Mouse (Mus musculus): Measurements from ENCODE around the gene Gpn2. TPM values are rescaled to one million over a fixed set of nuclear protein-coding genes. Genes with fewer than 3 reads are reported as not detected.

Gene Gpn2
- polyA plus RNA-seq, 1 experiment from 2014 or later = 12.7 TPM

DNA sequence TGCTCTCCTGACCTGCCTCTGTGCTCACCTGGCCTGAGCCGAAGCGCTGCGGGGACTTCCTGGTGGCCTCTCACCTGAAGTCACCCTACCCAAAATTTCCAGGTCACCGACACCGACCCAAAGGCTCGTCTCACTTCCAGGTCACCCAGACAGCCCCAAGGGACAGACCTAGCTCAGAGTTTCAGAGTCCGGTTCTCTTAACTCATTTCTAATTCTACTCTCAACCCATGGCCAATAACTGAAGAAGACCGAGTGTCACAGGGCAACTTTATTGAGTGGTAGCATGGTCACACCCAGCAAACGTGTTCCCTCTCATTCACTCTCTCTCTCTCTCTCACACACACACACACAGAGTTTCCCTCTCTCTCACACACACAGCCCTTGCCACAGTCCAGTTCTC, 16.1 kb downstream of the Gpn2 start:
- Histone ChIP-seq H3K9me3 (replicated peaks; ENCODE audit: control insufficient read depth, low read length) (no peaks in the 10 kb centered on the region), H3K4me3 (ENCODE audit: low read length) (peak overlapping the region; percentile 53), H3K4me2 (ENCODE audit: low read depth, low read length) (peak overlapping the region; percentile 72), H3K36me3 (ENCODE audit: control insufficient read depth, insufficient read depth) (peaks cover 2% of the 10 kb centered on the region; the same call in 1 of the 2 replicates), H3K27ac (ENCODE audit: low read length) (no peak overlapping the region), H3K4me1 (ENCODE audit: control insufficient read depth, insufficient read depth, low read length) (peaks cover 8% of the 10 kb centered on the region), H3K27me3 (ENCODE audit: control insufficient read depth, insufficient read depth, low read length) (peaks cover 23% of the 10 kb centered on the region), H3K9ac (ENCODE audit: low read length) (peak overlapping the region; percentile 58)
- ATAC-seq (replicated peaks; ENCODE audit: extremely low read depth, insufficient read depth, low FRiP score) = no peak
- WGBS = 12% methylated on average over 9 of the region's 9 CpGs

DNA sequence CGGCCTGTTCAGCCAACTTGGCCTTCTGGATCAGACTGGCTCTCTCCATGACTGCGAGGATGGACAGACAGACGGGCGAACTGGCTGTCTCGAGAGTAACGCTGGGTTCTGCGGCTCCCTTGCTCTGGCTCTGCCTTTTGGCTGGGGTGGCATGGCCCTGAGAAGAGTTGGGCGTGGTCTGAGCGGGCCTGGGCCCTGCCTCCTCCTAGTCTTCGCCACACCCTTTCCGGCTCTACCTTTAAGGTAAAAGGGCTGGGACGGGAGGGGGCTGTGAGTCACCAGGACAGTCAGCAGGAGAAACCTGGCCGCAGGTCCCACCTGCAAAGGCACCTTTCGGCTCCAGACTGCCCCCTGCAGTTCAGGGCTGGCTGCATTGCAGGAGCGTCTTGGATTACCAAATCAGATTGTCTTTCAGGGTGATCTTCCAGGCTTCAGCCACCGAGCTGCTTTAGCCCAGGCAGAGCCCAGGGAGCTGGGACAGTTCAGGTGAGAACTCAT, 17.6 kb downstream of the Gpn2 start, which contains the start of gene Sfn:
Gene Sfn (minus strand): TSS at position 448 of the 498 bp plus-strand sequence.
- H3K27me3 ChIP-seq (ENCODE audit: control insufficient read depth, insufficient read depth, low read length) = peaks cover 23% of the 10 kb centered on the region
- no peak within 1 kb of the TSS for H3K27ac ChIP-seq (ENCODE audit: low read length)
- H3K4me2 ChIP-seq (ENCODE audit: low read depth, low read length) = peak within 1 kb of the TSS; percentile 55
- no peak for ATAC-seq (replicated peaks; ENCODE audit: extremely low read depth, insufficient read depth, low FRiP score)
- H3K4me1 ChIP-seq (ENCODE audit: control insufficient read depth, insufficient read depth, low read length) = peaks cover 8% of the 10 kb centered on the region
- no peaks in the 10 kb centered on the region for H3K9me3 ChIP-seq (replicated peaks; ENCODE audit: control insufficient read depth, low read length)
- H3K9ac ChIP-seq (ENCODE audit: low read length) = no peak within 1 kb of the TSS
- 3% methylated on average over 16 of the region's 16 CpGs for WGBS
- peak within 1 kb of the TSS; percentile 36 for H3K4me3 ChIP-seq (ENCODE audit: low read length)
- peaks cover 3% of the 10 kb centered on the region; the same call in 1 of the 2 replicates for H3K36me3 ChIP-seq (ENCODE audit: control insufficient read depth, insufficient read depth)

DNA sequence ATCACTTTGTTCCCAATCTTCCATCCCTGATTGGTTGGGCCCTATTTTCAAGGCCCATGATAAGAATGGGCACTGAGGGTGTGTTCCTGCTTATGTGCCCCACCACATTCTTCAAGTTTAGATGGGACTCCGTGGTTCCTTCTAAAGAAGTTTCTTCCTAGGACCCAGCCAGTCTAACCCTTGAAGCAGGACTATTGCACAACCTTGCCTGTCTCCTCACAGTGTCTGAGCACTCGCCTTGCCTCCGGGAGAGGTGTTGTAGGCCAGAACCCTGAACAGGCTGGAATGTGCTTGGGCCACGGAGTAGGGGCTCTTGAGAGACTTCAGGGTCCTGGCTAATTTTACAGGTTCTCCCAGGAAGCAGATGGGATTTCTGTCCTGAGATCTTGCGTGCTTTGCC, 18.9 kb downstream of the Gpn2 start:
- peaks cover 23% of the 10 kb centered on the region for H3K27me3 ChIP-seq (ENCODE audit: control insufficient read depth, insufficient read depth, low read length)
- no peak overlapping the region for H3K4me3 ChIP-seq (ENCODE audit: low read length)
- no peaks in the 10 kb centered on the region for H3K9me3 ChIP-seq (replicated peaks; ENCODE audit: control insufficient read depth, low read length)
- H3K27ac ChIP-seq (ENCODE audit: low read length) = no peak overlapping the region
- peaks cover 8% of the 10 kb centered on the region for H3K4me1 ChIP-seq (ENCODE audit: control insufficient read depth, insufficient read depth, low read length)
- no peak overlapping the region for H3K9ac ChIP-seq (ENCODE audit: low read length)
- 86% methylated on average over 5 of the region's 5 CpGs for WGBS
- H3K36me3 ChIP-seq (ENCODE audit: control insufficient read depth, insufficient read depth) = peaks cover 5% of the 10 kb centered on the region; the same call in 1 of the 2 replicates
- no peak overlapping the region for H3K4me2 ChIP-seq (ENCODE audit: low read depth, low read length)
- ATAC-seq (replicated peaks; ENCODE audit: extremely low read depth, insufficient read depth, low FRiP score) = no peak

- H3K4me2 ChIP-seq (ENCODE audit: low read depth, low read length) = no peak overlapping the region
- H3K9me3 ChIP-seq (replicated peaks; ENCODE audit: control insufficient read depth, low read length) = no peaks in the 10 kb centered on the region
- WGBS = 73% methylated on average over 7 of the region's 7 CpGs
- H3K4me1 ChIP-seq (ENCODE audit: control insufficient read depth, insufficient read depth, low read length) = peaks cover 6% of the 10 kb centered on the region
- no peak overlapping the region for H3K27ac ChIP-seq (ENCODE audit: low read length)
- H3K9ac ChIP-seq (ENCODE audit: low read length) = no peak overlapping the region
- peaks cover 9% of the 10 kb centered on the region; the same call in 1 of the 2 replicates for H3K36me3 ChIP-seq (ENCODE audit: control insufficient read depth, insufficient read depth)
- H3K27me3 ChIP-seq (ENCODE audit: control insufficient read depth, insufficient read depth, low read length) = peaks cover 16% of the 10 kb centered on the region
- ATAC-seq (replicated peaks; ENCODE audit: extremely low read depth, insufficient read depth, low FRiP score) = no peak
- no peak overlapping the region for H3K4me3 ChIP-seq (ENCODE audit: low read length)
Measured at GRCm38 (mm10) chr4:133604175-133604574, 20.0 kb downstream of the Gpn2 start.

DNA sequence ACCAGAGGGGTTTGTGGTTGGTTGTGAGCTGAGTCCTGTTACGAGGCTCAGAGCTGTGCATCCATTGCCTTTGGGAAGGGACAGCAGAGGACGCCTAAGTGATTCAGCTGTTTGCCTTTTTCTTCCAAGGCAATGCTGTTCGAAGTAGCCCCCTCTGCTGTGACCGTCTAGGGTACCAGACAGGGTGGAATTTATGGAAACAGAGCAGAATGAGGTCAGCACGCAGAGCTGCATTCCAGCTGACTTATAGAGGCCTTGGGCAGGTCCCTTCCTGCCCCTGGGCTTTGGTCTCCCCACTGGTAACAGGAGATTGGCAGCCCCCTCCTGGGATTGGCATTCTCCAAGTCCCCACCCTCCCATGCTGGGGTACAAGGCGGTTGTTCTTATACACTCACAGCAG, 20.7 kb downstream of the Gpn2 start:
- H3K4me1 ChIP-seq (ENCODE audit: control insufficient read depth, insufficient read depth, low read length) = 0 out of 2 replicates have a peak, but pooled peaks cover 3% of the 10 kb centered on the region
- no peak for ATAC-seq (replicated peaks; ENCODE audit: extremely low read depth, insufficient read depth, low FRiP score)
- H3K36me3 ChIP-seq (ENCODE audit: control insufficient read depth, insufficient read depth) = peaks cover 9% of the 10 kb centered on the region; the same call in 1 of the 2 replicates
- H3K4me3 ChIP-seq (ENCODE audit: low read length) = no peak overlapping the region
- WGBS = 70% methylated on average over 6 of the region's 6 CpGs
- no peaks in the 10 kb centered on the region for H3K9me3 ChIP-seq (replicated peaks; ENCODE audit: control insufficient read depth, low read length)
- H3K27ac ChIP-seq (ENCODE audit: low read length) = 0 out of 2 replicates have a peak overlapping the region, but pooled peaks have one; percentile 14
- no peak overlapping the region for H3K9ac ChIP-seq (ENCODE audit: low read length)
- no peak overlapping the region for H3K4me2 ChIP-seq (ENCODE audit: low read depth, low read length)
- H3K27me3 ChIP-seq (ENCODE audit: control insufficient read depth, insufficient read depth, low read length) = peaks cover 16% of the 10 kb centered on the region

DNA sequence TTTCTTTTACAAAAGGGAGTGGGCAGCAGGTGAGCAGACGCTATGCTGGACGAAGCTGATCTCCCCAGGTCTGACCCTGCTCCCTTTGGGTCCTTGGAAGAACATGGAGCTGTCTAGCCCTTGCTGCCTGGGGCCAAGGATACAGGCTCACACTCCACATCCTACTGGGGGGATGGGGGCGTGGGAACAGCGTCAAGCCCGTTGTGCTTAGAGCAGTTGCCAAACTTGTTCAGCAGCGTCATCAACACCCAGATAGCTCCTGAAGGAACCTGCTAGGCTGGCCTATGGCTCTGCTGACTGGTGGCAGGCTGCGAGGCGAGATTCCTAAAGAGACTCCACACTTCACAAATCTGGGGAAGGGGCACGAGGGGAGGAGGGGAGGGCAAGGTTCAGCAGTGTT, 21.2 kb downstream of the Gpn2 start:
- H3K27me3 ChIP-seq (ENCODE audit: control insufficient read depth, insufficient read depth, low read length) = peaks cover 16% of the 10 kb centered on the region
- H3K27ac ChIP-seq (ENCODE audit: low read length) = 0 out of 2 replicates have a peak overlapping the region, but pooled peaks have one; percentile 14
- WGBS = 63% methylated on average over 9 of the region's 9 CpGs
- H3K9me3 ChIP-seq (replicated peaks; ENCODE audit: control insufficient read depth, low read length) = no peaks in the 10 kb centered on the region
- H3K4me1 ChIP-seq (ENCODE audit: control insufficient read depth, insufficient read depth, low read length) = no peaks in the 10 kb centered on the region
- peaks cover 9% of the 10 kb centered on the region; the same call in 1 of the 2 replicates for H3K36me3 ChIP-seq (ENCODE audit: control insufficient read depth, insufficient read depth)
- no peak overlapping the region for H3K9ac ChIP-seq (ENCODE audit: low read length)
- no peak overlapping the region for H3K4me3 ChIP-seq (ENCODE audit: low read length)
- H3K4me2 ChIP-seq (ENCODE audit: low read depth, low read length) = no peak overlapping the region
- ATAC-seq (replicated peaks; ENCODE audit: extremely low read depth, insufficient read depth, low FRiP score) = no peak

DNA sequence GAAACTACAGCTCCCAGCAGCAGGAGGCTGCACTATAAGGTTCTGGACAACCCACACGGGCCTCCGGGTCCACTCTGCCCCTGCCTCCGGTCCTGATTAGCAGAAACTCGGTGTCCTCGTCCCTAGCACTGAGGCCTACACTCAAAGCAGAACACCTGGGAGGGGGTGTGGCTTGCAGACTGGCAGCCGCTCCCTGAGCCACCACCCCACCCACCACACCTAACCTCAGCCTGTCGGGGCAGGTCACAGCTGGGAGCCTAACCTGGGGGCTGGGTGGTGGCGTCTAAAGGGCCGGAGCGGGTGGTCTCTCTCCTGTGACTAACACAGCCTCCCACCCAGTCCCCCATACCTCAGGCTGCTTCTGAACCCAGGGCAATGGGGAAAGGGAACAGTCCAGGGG, 23.1 kb downstream of the Gpn2 start:
- 75% methylated on average over 10 of the region's 10 CpGs for WGBS
- H3K27ac ChIP-seq (ENCODE audit: low read length) = no peak overlapping the region
- no peak overlapping the region for H3K4me2 ChIP-seq (ENCODE audit: low read depth, low read length)
- no peak overlapping the region for H3K4me3 ChIP-seq (ENCODE audit: low read length)
- peaks cover 15% of the 10 kb centered on the region for H3K36me3 ChIP-seq (ENCODE audit: control insufficient read depth, insufficient read depth)
- no peak for ATAC-seq (replicated peaks; ENCODE audit: extremely low read depth, insufficient read depth, low FRiP score)
- no peaks in the 10 kb centered on the region for H3K4me1 ChIP-seq (ENCODE audit: control insufficient read depth, insufficient read depth, low read length)
- peaks cover 8% of the 10 kb centered on the region for H3K27me3 ChIP-seq (ENCODE audit: control insufficient read depth, insufficient read depth, low read length)
- H3K9ac ChIP-seq (ENCODE audit: low read length) = no peak overlapping the region
- peaks cover 4% of the 10 kb centered on the region for H3K9me3 ChIP-seq (replicated peaks; ENCODE audit: control insufficient read depth, low read length)

GRCm38 (mm10) chr4:133609719-133610118, 25.6 kb downstream of the Gpn2 start:
- no peaks in the 10 kb centered on the region for H3K27me3 ChIP-seq (ENCODE audit: control insufficient read depth, insufficient read depth, low read length)
- no peak overlapping the region for H3K27ac ChIP-seq (ENCODE audit: low read length)
- WGBS = 22% methylated on average over 6 of the region's 6 CpGs
- peak; percentile 64 for ATAC-seq (replicated peaks; ENCODE audit: extremely low read depth, insufficient read depth, low FRiP score)
- no peaks in the 10 kb centered on the region for H3K4me1 ChIP-seq (ENCODE audit: control insufficient read depth, insufficient read depth, low read length)
- no peak overlapping the region for H3K9ac ChIP-seq (ENCODE audit: low read length)
- H3K4me3 ChIP-seq (ENCODE audit: low read length) = no peak overlapping the region
- H3K4me2 ChIP-seq (ENCODE audit: low read depth, low read length) = no peak overlapping the region
- peaks cover 4% of the 10 kb centered on the region for H3K9me3 ChIP-seq (replicated peaks; ENCODE audit: control insufficient read depth, low read length)
- peaks cover 23% of the 10 kb centered on the region for H3K36me3 ChIP-seq (ENCODE audit: control insufficient read depth, insufficient read depth)

GRCm38 (mm10) chr4:133611815-133612214, 27.7 kb downstream of the Gpn2 start:
- H3K4me3 ChIP-seq (ENCODE audit: low read length) = no peak overlapping the region
- H3K4me2 ChIP-seq (ENCODE audit: low read depth, low read length) = no peak overlapping the region
- H3K9me3 ChIP-seq (replicated peaks; ENCODE audit: control insufficient read depth, low read length) = peaks cover 4% of the 10 kb centered on the region
- H3K27me3 ChIP-seq (ENCODE audit: control insufficient read depth, insufficient read depth, low read length) = no peaks in the 10 kb centered on the region
- H3K27ac ChIP-seq (ENCODE audit: low read length) = no peak overlapping the region
- no peak overlapping the region for H3K9ac ChIP-seq (ENCODE audit: low read length)
- peaks cover 22% of the 10 kb centered on the region for H3K36me3 ChIP-seq (ENCODE audit: control insufficient read depth, insufficient read depth)
- H3K4me1 ChIP-seq (ENCODE audit: control insufficient read depth, insufficient read depth, low read length) = no peaks in the 10 kb centered on the region
- WGBS = 96% methylated on average over 5 of the region's 5 CpGs
- no peak for ATAC-seq (replicated peaks; ENCODE audit: extremely low read depth, insufficient read depth, low FRiP score)

Data from heart, embryonic 16.5 days (tissue).